Mouse (Mus musculus) stomach, embryonic 15.5 days (tissue): ENCODE data around the gene Fam78b. TPM values are rescaled to one million over a fixed set of nuclear protein-coding genes. Genes with fewer than 3 reads are reported as not detected.

ENCODE experiments used
- ATAC-seq: fragments of 200-750 bp; cut with Nextera tagmentation; 2 replicates; pipeline ENCODE4 v1.8.0; 2017; ENCODE audit warnings: low read depth, moderate number of reproducible peaks, moderate TSS enrichment; ENCODE audit not compliant: insufficient read depth, low FRiP score
- H3K27ac ChIP-seq: fragments of 300-500 bp; sonication (generic); 2 replicates; pipeline ENCODE4 v1.5.1; 2015; ENCODE audit warnings: mild to moderate bottlenecking, inconsistent platforms
- H3K27me3 ChIP-seq: fragments of 300-500 bp; sonication (generic); replicated peaks from 2 replicates; pipeline ENCODE4 v1.6.1; 2015; ENCODE audit warnings: inconsistent platforms
- H3K36me3 ChIP-seq: fragments of 300-500 bp; sonication (generic); 2 replicates; pipeline ENCODE4 v1.6.1; 2015; ENCODE audit warnings: inconsistent platforms
- H3K4me1 ChIP-seq: fragments of 300-500 bp; sonication (generic); 2 replicates; pipeline ENCODE4 v1.6.1; 2015; ENCODE audit warnings: inconsistent platforms
- H3K4me2 ChIP-seq: fragments of 300-500 bp; sonication (generic); 2 replicates; pipeline ENCODE4 v1.6.1; 2015; ENCODE audit warnings: mild to moderate bottlenecking, inconsistent platforms
- H3K4me3 ChIP-seq: fragments of 300-500 bp; sonication (generic); replicated peaks from 2 replicates; pipeline ENCODE4 v1.5.1; 2015; ENCODE audit warnings: inconsistent platforms
- H3K9ac ChIP-seq: fragments of 300-500 bp; sonication (generic); 2 replicates; pipeline ENCODE4 v1.6.1; 2015; ENCODE audit warnings: inconsistent platforms
- H3K9me3 ChIP-seq: fragments of 300-500 bp; sonication (generic); 2 replicates; pipeline ENCODE4 v1.6.1; 2016; ENCODE audit warnings: inconsistent platforms
- WGBS: fragments of 180-500 bp; shearing (Covaris S2); methylation state at CpG from one replicate; pipeline ENCODE4 v1.1.7; 2015; 5-methylcytosine and 5-hydroxymethylcytosine counted together
- polyA plus RNA-seq: library from polyadenylated mRNA; unstranded; fragments of >200 nt; fragmentation: Nextera tagmentation; extraction: Ambion mirVana; gene quantifications from 2 replicates; pipeline ENCODE4 v1.2.1, GENCODE M21; 2015

Fam78b gene
- polyA plus RNA-seq = 1.2 and 1.5 TPM in 2 replicates

GRCm38 (mm10) chr1:167001174-167001843, at the start of gene Fam78b:
TSS of gene Fam78b (plus strand) at chr1:167001417.
- 0 out of 2 replicates have a peak, but pooled peaks cover 11% of the 10 kb centered on the region for H3K4me1 ChIP-seq
- peaks cover 25% of the 10 kb centered on the region for H3K27me3 ChIP-seq
- peak within 1 kb of the TSS; percentile 95 for H3K4me2 ChIP-seq
- ATAC-seq = 0 out of 2 replicates have a peak, but pooled peaks have one; percentile 24
- H3K9me3 ChIP-seq = no peaks in the 10 kb centered on the region
- no peaks in the 10 kb centered on the region for H3K36me3 ChIP-seq
- H3K9ac ChIP-seq = 0 out of 2 replicates have a peak within 1 kb of the TSS, but pooled peaks have one; percentile 52
- under 1% methylated on average over 66 of the region's 85 CpGs for WGBS
- peak within 1 kb of the TSS; percentile 72 for H3K4me3 ChIP-seq
- H3K27ac ChIP-seq = no peak within 1 kb of the TSS

GRCm38 (mm10) chr1:166964508-166964907, 36.7 kb upstream of the Fam78b start:
- ATAC-seq = no peak
- WGBS = 30% methylated on average over 10 of the region's 10 CpGs
- H3K9me3 ChIP-seq = no peaks in the 10 kb centered on the region

GRCm38 (mm10) chr1:166968271-166968670, 32.9 kb upstream of the Fam78b start:
- Histone ChIP-seq H3K4me2 (no peak overlapping the region), H3K9ac (no peak overlapping the region), H3K9me3 (no peaks in the 10 kb centered on the region), H3K36me3 (no peaks in the 10 kb centered on the region), H3K27me3 (no peaks in the 10 kb centered on the region), H3K27ac (no peak overlapping the region), H3K4me3 (no peak overlapping the region), H3K4me1 (no peaks in the 10 kb centered on the region)
- no peak for ATAC-seq
- 70% methylated on average over 5 of the region's 5 CpGs for WGBS

More at GRCm38 (mm10) chr1:166964508-166964907, 36.7 kb upstream of the Fam78b start:
- Histone ChIP-seq H3K9ac (no peak overlapping the region), H3K36me3 (no peaks in the 10 kb centered on the region), H3K4me1 (no peaks in the 10 kb centered on the region), H3K27me3 (no peaks in the 10 kb centered on the region), H3K4me2 (no peak overlapping the region), H3K4me3 (no peak overlapping the region), H3K27ac (no peak overlapping the region)

- no peaks in the 10 kb centered on the region for H3K36me3 ChIP-seq
- H3K9ac ChIP-seq = no peak overlapping the region
- no peak overlapping the region for H3K27ac ChIP-seq
- no peak overlapping the region for H3K4me2 ChIP-seq
- 74% methylated on average over 3 of the region's 3 CpGs for WGBS
- H3K4me3 ChIP-seq = no peak overlapping the region
- H3K9me3 ChIP-seq = no peaks in the 10 kb centered on the region
- ATAC-seq = no peak
- H3K4me1 ChIP-seq = no peaks in the 10 kb centered on the region
- H3K27me3 ChIP-seq = no peaks in the 10 kb centered on the region
Measured at GRCm38 (mm10) chr1:166973731-166974130, 27.5 kb upstream of the Fam78b start.

- Histone ChIP-seq H3K9me3 (no peaks in the 10 kb centered on the region), H3K27ac (no peak overlapping the region), H3K4me3 (no peak overlapping the region), H3K4me2 (no peak overlapping the region), H3K9ac (no peak overlapping the region), H3K27me3 (no peaks in the 10 kb centered on the region), H3K36me3 (no peaks in the 10 kb centered on the region), H3K4me1 (no peaks in the 10 kb centered on the region)
- 79% methylated on average over 5 of the region's 5 CpGs for WGBS
- no peak for ATAC-seq
Measured at GRCm38 (mm10) chr1:166978611-166979010, 22.6 kb upstream of the Fam78b start.

- H3K4me1 ChIP-seq = no peaks in the 10 kb centered on the region
- no peaks in the 10 kb centered on the region for H3K9me3 ChIP-seq
- no peak for ATAC-seq
- no peak overlapping the region for H3K9ac ChIP-seq
- WGBS = 51% methylated on average over 5 of the region's 5 CpGs
- H3K27ac ChIP-seq = no peak overlapping the region
- H3K36me3 ChIP-seq = no peaks in the 10 kb centered on the region
- no peak overlapping the region for H3K4me3 ChIP-seq
- no peaks in the 10 kb centered on the region for H3K27me3 ChIP-seq
- H3K4me2 ChIP-seq = no peak overlapping the region
Measured at GRCm38 (mm10) chr1:166994266-166994665, 7.0 kb upstream of the Fam78b start.

GRCm38 (mm10) chr1:166996250-166996649, 5.0 kb upstream of the Fam78b start:
- Histone ChIP-seq H3K36me3 (no peaks in the 10 kb centered on the region), H3K9me3 (no peaks in the 10 kb centered on the region), H3K9ac (no peak overlapping the region), H3K27ac (no peak overlapping the region), H3K4me1 (no peaks in the 10 kb centered on the region), H3K4me3 (no peak overlapping the region), H3K27me3 (peaks cover 3% of the 10 kb centered on the region), H3K4me2 (no peak overlapping the region)
- 78% methylated on average over 8 of the region's 8 CpGs for WGBS
- ATAC-seq = no peak

GRCm38 (mm10) chr1:166996811-166997210, 4.4 kb upstream of the Fam78b start:
- Histone ChIP-seq H3K9me3 (no peaks in the 10 kb centered on the region), H3K9ac (no peak overlapping the region), H3K4me2 (no peak overlapping the region), H3K36me3 (no peaks in the 10 kb centered on the region), H3K4me3 (no peak overlapping the region), H3K4me1 (0 out of 2 replicates have a peak, but pooled peaks cover 5% of the 10 kb centered on the region), H3K27ac (no peak overlapping the region), H3K27me3 (peaks cover 8% of the 10 kb centered on the region)
- ATAC-seq = no peak
- 58% methylated on average over 7 of the region's 7 CpGs for WGBS

GRCm38 (mm10) chr1:167000529-167001173, 566 bp upstream of the Fam78b start:
- Histone ChIP-seq H3K27me3 (peaks cover 25% of the 10 kb centered on the region), H3K9me3 (no peaks in the 10 kb centered on the region), H3K4me2 (peak overlapping the region; percentile 95), H3K4me3 (peak overlapping the region; percentile 72), H3K27ac (no peak overlapping the region), H3K9ac (0 out of 2 replicates have a peak overlapping the region, but pooled peaks have one; percentile 52), H3K36me3 (no peaks in the 10 kb centered on the region), H3K4me1 (0 out of 2 replicates have a peak, but pooled peaks cover 11% of the 10 kb centered on the region)
- WGBS = under 1% methylated on average over 57 of the region's 76 CpGs
- ATAC-seq = peak; percentile 74

GRCm38 (mm10) chr1:167001844-167002485, 748 bp downstream of the Fam78b start:
- no peak for ATAC-seq

GRCm38 (mm10) chr1:167002486-167002850, 1.3 kb downstream of the Fam78b start:
- Histone ChIP-seq H3K9me3 (no peaks in the 10 kb centered on the region), H3K4me3 (peak overlapping the region; percentile 72), H3K4me2 (peak overlapping the region; percentile 95), H3K27ac (no peak overlapping the region), H3K4me1 (0 out of 2 replicates have a peak, but pooled peaks cover 11% of the 10 kb centered on the region), H3K36me3 (no peaks in the 10 kb centered on the region), H3K9ac (no peak overlapping the region), H3K27me3 (peaks cover 25% of the 10 kb centered on the region)
- WGBS = 2% methylated on average over 19 of the region's 19 CpGs
- no peak for ATAC-seq

More at GRCm38 (mm10) chr1:167001844-167002485, 748 bp downstream of the Fam78b start:
- peak overlapping the region; percentile 72 for H3K4me3 ChIP-seq
- H3K9ac ChIP-seq = no peak overlapping the region
- no peaks in the 10 kb centered on the region for H3K36me3 ChIP-seq
- no peaks in the 10 kb centered on the region for H3K9me3 ChIP-seq
- peaks cover 25% of the 10 kb centered on the region for H3K27me3 ChIP-seq
- no peak overlapping the region for H3K27ac ChIP-seq
- 2% methylated on average over 30 of the region's 30 CpGs for WGBS
- H3K4me1 ChIP-seq = 0 out of 2 replicates have a peak, but pooled peaks cover 11% of the 10 kb centered on the region
- peak overlapping the region; percentile 95 for H3K4me2 ChIP-seq

- 68% methylated on average over 2 of the region's 2 CpGs for WGBS
Measured at GRCm38 (mm10) chr1:167004621-167005020, 3.4 kb downstream of the Fam78b start.

More at GRCm38 (mm10) chr1:167004621-167005020, 3.4 kb downstream of the Fam78b start:
- Histone ChIP-seq H3K27me3 (peaks cover 25% of the 10 kb centered on the region), H3K4me2 (no peak overlapping the region), H3K27ac (no peak overlapping the region), H3K36me3 (no peaks in the 10 kb centered on the region), H3K4me3 (no peak overlapping the region), H3K4me1 (0 out of 2 replicates have a peak, but pooled peaks cover 11% of the 10 kb centered on the region), H3K9ac (no peak overlapping the region), H3K9me3 (no peaks in the 10 kb centered on the region)
- ATAC-seq = no peak
